Mouse (Mus musculus) ES-Bruce4 (cell line): Measurements from ENCODE around the gene Ccl6. TPM values are rescaled to one million over a fixed set of nuclear protein-coding genes. Genes with fewer than 3 reads are reported as not detected.
"Not testable (repeated sequence)": the region's sequence is repeated elsewhere in the genome, so short reads cannot be mapped to it uniquely, and the experiment has no call there.

Experiments used
- H3K27ac ChIP-seq: 2 replicates; pipeline ENCODE4 v1.5.1; 2012; ENCODE audit warnings: low read length, inconsistent platforms; ENCODE audit not compliant: insufficient read depth
- H3K27me3 ChIP-seq: 2 replicates; pipeline ENCODE4 v1.6.1; 2012; ENCODE audit warnings: mild to moderate bottlenecking, low read length, inconsistent platforms; ENCODE audit not compliant: control insufficient read depth, poor library complexity, insufficient read depth, severe bottlenecking
- H3K36me3 ChIP-seq: 2 replicates; pipeline ENCODE4 v1.6.1; 2012; ENCODE audit warnings: inconsistent platforms, mild to moderate bottlenecking, low read length, moderate library complexity; ENCODE audit not compliant: control insufficient read depth, poor library complexity, insufficient read depth, severe bottlenecking
- H3K4me1 ChIP-seq: one replicate; pipeline ENCODE4 v1.8.1; 2011; ENCODE audit warnings: low read length; ENCODE audit not compliant: control insufficient read depth, insufficient read depth
- H3K4me3 ChIP-seq: 2 replicates; pipeline ENCODE4 v1.5.1; 2011; ENCODE audit warnings: low read depth, mild to moderate bottlenecking, low read length
- H3K9ac ChIP-seq: 2 replicates; pipeline ENCODE4 v1.6.1; 2012; ENCODE audit warnings: low read depth, mild to moderate bottlenecking, inconsistent platforms; ENCODE audit not compliant: poor library complexity, severe bottlenecking
- H3K9me3 ChIP-seq: replicated peaks from 2 replicates; pipeline ENCODE4 v1.6.1; 2012; ENCODE audit warnings: mild to moderate bottlenecking, low read length, inconsistent platforms; ENCODE audit not compliant: control insufficient read depth, poor library complexity, insufficient read depth, severe bottlenecking
- CTCF ChIP-seq: IDR thresholded peaks from one replicate; pipeline ENCODE4 v1.8.1; 2011; ENCODE audit warnings: low read depth, low read length
- EP300 ChIP-seq: IDR thresholded peaks from 2 replicates; pipeline ENCODE4 v1.6.1; 2011; ENCODE audit warnings: low read depth, low read length; ENCODE audit not compliant: insufficient read depth
- POLR2A ChIP-seq: IDR thresholded peaks from one replicate; pipeline ENCODE4 v1.8.1; 2011; ENCODE audit warnings: low read length; ENCODE audit not compliant: insufficient read depth
- polyA plus RNA-seq: library from polyadenylated mRNA; stranded (reverse); fragments of >200 nt; gene quantifications from 2 replicates; pipeline ENCODE4 v1.2.4, GENCODE M21; 2011; ENCODE audit warnings: low read depth; ENCODE audit not compliant: missing spikeins, insufficient read depth, insufficient read length

Ccl6 gene
- polyA plus RNA-seq, 1 experiment = not detected

GRCm38 (mm10) chr11:83556085-83556781 lies 36.7 kb downstream of the Ccl6 start:
- H3K27ac ChIP-seq = no peak overlapping the region
- H3K4me1 ChIP-seq = no peaks in the 10 kb centered on the region
- H3K9me3 ChIP-seq = no peaks in the 10 kb centered on the region
- no peaks in the 10 kb centered on the region for H3K27me3 ChIP-seq
- H3K9ac ChIP-seq = no peak overlapping the region
- no peak overlapping the region for H3K4me3 ChIP-seq
- H3K36me3 ChIP-seq = no peaks in the 10 kb centered on the region
- TF ChIP-seq POLR2A (no peak), EP300 (no peak), CTCF (peak; percentile 7)

- TF ChIP-seq EP300 = no peak
- TF ChIP-seq POLR2A = no peak
- no peak for TF ChIP-seq CTCF
Observed at GRCm38 (mm10) chr11:83551668-83552067, 41.2 kb downstream of the Ccl6 start.

GRCm38 (mm10) chr11:83551037-83551436 lies 41.9 kb downstream of the Ccl6 start:
- not testable (repeated sequence) for H3K36me3 ChIP-seq, H3K9ac ChIP-seq, H3K27ac ChIP-seq, H3K4me3 ChIP-seq, H3K9me3 ChIP-seq, H3K4me1 ChIP-seq, H3K27me3 ChIP-seq

More at GRCm38 (mm10) chr11:83551668-83552067, 41.2 kb downstream of the Ccl6 start:
- H3K9ac ChIP-seq = no peak overlapping the region
- no peaks in the 10 kb centered on the region; the same call in 1 of the 2 replicates for H3K9me3 ChIP-seq
- H3K27me3 ChIP-seq = no peaks in the 10 kb centered on the region
- no peak overlapping the region for H3K4me3 ChIP-seq
- H3K36me3 ChIP-seq = no peaks in the 10 kb centered on the region
- H3K4me1 ChIP-seq = no peaks in the 10 kb centered on the region
- no peak overlapping the region for H3K27ac ChIP-seq

GRCm38 (mm10) chr11:83550186-83550632 lies 42.7 kb downstream of the Ccl6 start:
- no peak for TF ChIP-seq EP300
- TF ChIP-seq POLR2A = no peak
- TF ChIP-seq CTCF = no peak
- no peaks in the 10 kb centered on the region for H3K36me3 ChIP-seq
- no peak overlapping the region for H3K9ac ChIP-seq
- H3K9me3 ChIP-seq = no peaks in the 10 kb centered on the region; the same call in 1 of the 2 replicates
- no peak overlapping the region for H3K27ac ChIP-seq
- no peaks in the 10 kb centered on the region for H3K27me3 ChIP-seq
- no peaks in the 10 kb centered on the region for H3K4me1 ChIP-seq
- no peak overlapping the region for H3K4me3 ChIP-seq

GRCm38 (mm10) chr11:83544214-83544613 lies 48.7 kb downstream of the Ccl6 start:
- H3K9ac ChIP-seq = no peak overlapping the region
- no peaks in the 10 kb centered on the region for H3K27me3 ChIP-seq
- no peaks in the 10 kb centered on the region for H3K4me1 ChIP-seq
- no peaks in the 10 kb centered on the region; the same call in 1 of the 2 replicates for H3K9me3 ChIP-seq
- H3K27ac ChIP-seq = no peak overlapping the region
- no peaks in the 10 kb centered on the region for H3K36me3 ChIP-seq
- H3K4me3 ChIP-seq = no peak overlapping the region
- TF ChIP-seq POLR2A = no peak
- no peak for TF ChIP-seq EP300
- TF ChIP-seq CTCF = no peak

- TF ChIP-seq POLR2A (no peak), CTCF (no peak), EP300 (no peak)
- no peaks in the 10 kb centered on the region for H3K36me3 ChIP-seq
Observed at GRCm38 (mm10) chr11:83541415-83541814, 51.5 kb downstream of the Ccl6 start.

More at GRCm38 (mm10) chr11:83541415-83541814, 51.5 kb downstream of the Ccl6 start:
- H3K27me3 ChIP-seq = no peaks in the 10 kb centered on the region
- no peak overlapping the region for H3K9ac ChIP-seq
- no peak overlapping the region for H3K4me3 ChIP-seq
- no peak overlapping the region for H3K27ac ChIP-seq
- H3K9me3 ChIP-seq = no peaks in the 10 kb centered on the region
- H3K4me1 ChIP-seq = no peaks in the 10 kb centered on the region
